Mouse (Mus musculus): ENCODE measurements around the gene AI661453. TPM values are rescaled to one million over a fixed set of nuclear protein-coding genes. Genes with fewer than 3 reads are reported as not detected.

The AI661453 gene
- total and polyA plus RNA-seq, 3 experiments = not detected

DNA sequence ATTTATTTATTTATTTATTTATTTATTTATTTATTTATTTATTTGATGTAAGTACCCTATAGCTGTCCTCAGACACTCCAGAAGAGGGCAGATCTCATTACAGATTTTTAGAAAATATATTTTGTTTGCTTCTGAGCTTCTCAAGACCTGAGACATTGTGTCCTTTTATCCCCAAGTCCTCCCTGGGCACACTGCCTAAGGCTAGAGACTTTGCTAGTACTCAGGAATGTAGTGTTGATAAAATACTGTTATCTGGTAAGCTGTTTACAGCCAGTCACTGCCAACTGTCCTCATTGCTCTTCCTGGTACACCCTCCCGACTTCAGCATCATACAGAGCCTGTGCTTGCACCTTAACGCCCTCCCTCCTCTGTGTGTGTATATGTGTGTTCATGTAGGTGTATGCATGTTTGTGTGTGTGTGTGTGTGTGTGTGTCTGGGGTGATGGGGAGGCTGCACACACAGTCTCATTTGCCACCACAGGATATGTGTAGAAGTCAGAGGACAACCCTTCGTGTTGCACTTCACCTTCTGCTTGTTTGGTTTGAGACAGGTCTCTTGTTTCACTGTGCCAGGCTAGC, 23.0 kb downstream of the AI661453 start:
- Histone ChIP-seq H3K79me2 (replicated peaks; ENCODE audit: control insufficient read depth, extremely low read depth, insufficient read depth, poor library complexity, severe bottlenecking) (no peaks in the 10 kb centered on the region), H3K9ac (ENCODE audit: insufficient read depth, low read depth) (no peak overlapping the region), H3K9me3 (replicated peaks; ENCODE audit: low read length) (no peaks in the 10 kb centered on the region), H3K4me1 (ENCODE audit: control insufficient read depth in 1 of 2, insufficient read depth in 2 of 2) (peaks cover 18 to 46% of the 10 kb centered on the region in 2 experiments), H3K36me3 (replicated peaks in 1 of 2; ENCODE audit: control insufficient read depth in 1 of 2, insufficient read depth in 1 of 2, low read length in 1 of 2) (no peaks in the 10 kb centered on the region), H3K27me3 (replicated peaks) (no peaks in the 10 kb centered on the region), H3K4me2 (ENCODE audit: insufficient read depth, low read depth, poor library complexity, severe bottlenecking) (no peak overlapping the region), H3K27ac (ENCODE audit: insufficient read depth, low read depth) (no peak overlapping the region), H3K4me3 (replicated peaks in 1 of 3; ENCODE audit: low read depth in 2 of 3, low read length in 2 of 3, poor library complexity in 1 of 3) (no peak overlapping the region)
- no peak for DNase-seq (ENCODE audit: extremely low read depth)
- no peak for TF ChIP-seq HCFC1 (IDR thresholded peaks at IDR 0.05; ENCODE audit: low read depth, low read length)
- TF ChIP-seq CTCF (conservative IDR thresholded peaks at IDR 0.05 in 1 of 2, IDR thresholded peaks at IDR 0.05 in 1 of 2; ENCODE audit: low read depth in 2 of 2, low read length in 2 of 2) = no peak
- no peak for TF ChIP-seq NELFE (IDR thresholded peaks at IDR 0.05; ENCODE audit: low read depth, low read length)
- TF ChIP-seq USF2 (conservative IDR thresholded peaks at IDR 0.05; ENCODE audit: low read depth, low read length) = no peak
- no peak for TF ChIP-seq UBTF (IDR thresholded peaks at IDR 0.05; ENCODE audit: low read depth, low read length)
- in situ Hi-C loops (cut with MboI; ENCODE audit: low pct_ligation_motif_present, low pct_unique_long_range_greater_than_20kb, low sequenced_read_pairs) = no loop called here
- dilution Hi-C loops (cut with MboI; ENCODE audit: extremely low pct_ligation_motif_present, extremely low pct_unique_long_range_greater_than_20kb, low sequenced_read_pairs) = no loop called here

DNA sequence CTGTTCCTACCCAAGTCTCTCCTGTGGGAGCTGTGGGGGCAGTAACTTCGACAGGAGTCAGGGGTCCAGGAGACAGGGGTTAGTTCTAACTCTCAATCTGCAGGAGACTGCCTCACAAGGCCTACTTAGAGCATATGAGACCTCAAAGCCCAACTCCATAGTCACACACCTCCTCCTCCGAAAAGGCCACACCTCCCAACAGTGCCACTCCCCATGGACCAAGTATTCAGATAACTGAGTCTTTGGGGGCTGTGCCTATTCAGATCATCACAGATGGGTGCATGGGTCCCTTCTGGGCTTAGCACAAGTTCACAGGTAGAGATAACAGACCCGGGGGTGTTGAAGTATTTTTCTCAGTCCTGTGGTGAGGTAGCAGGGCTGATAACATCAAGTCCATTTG, 25.3 kb downstream of the AI661453 start:
- in situ Hi-C loops (cut with MboI; ENCODE audit: low pct_ligation_motif_present, low pct_unique_long_range_greater_than_20kb, low sequenced_read_pairs) = no loop called here

DNA sequence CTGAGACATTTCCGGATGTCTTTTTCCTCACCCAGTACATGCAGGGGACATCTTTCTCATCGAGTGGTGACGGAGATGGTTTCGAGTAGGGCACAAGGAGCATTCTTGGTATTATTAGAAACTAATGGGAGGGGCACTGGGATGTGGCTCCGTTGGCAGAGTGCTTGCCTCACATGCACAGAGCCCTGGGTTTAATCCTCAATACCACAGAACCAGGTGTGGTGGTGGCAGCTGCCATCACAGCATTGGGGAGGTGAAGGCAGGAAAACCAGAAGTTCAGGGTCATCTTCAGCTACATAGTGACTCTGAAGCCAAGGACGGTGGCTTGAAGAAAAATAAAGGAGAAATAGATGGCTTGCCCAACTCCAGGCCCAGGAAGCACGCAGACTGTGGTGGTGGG, 25.8 kb downstream of the AI661453 start:
- Histone ChIP-seq H3K36me3 (replicated peaks in 1 of 2; ENCODE audit: control insufficient read depth in 1 of 2, insufficient read depth in 1 of 2, low read length in 1 of 2) (no peaks in the 10 kb centered on the region), H3K9me3 (replicated peaks; ENCODE audit: low read length) (no peaks in the 10 kb centered on the region), H3K4me1 (ENCODE audit: control insufficient read depth in 1 of 2, insufficient read depth in 2 of 2) (peaks cover 14 to 49% of the 10 kb centered on the region in 2 experiments), H3K27ac (ENCODE audit: insufficient read depth, low read depth) (no peak overlapping the region), H3K4me3 (replicated peaks in 1 of 3; ENCODE audit: low read depth in 2 of 3, low read length in 2 of 3, poor library complexity in 1 of 3) (no peak overlapping the region), H3K9ac (ENCODE audit: insufficient read depth, low read depth) (no peak overlapping the region), H3K4me2 (ENCODE audit: insufficient read depth, low read depth, poor library complexity, severe bottlenecking) (no peak overlapping the region), H3K79me2 (replicated peaks; ENCODE audit: control insufficient read depth, extremely low read depth, insufficient read depth, poor library complexity, severe bottlenecking) (no peaks in the 10 kb centered on the region), H3K27me3 (replicated peaks) (peaks cover 7% of the 10 kb centered on the region)
- dilution Hi-C loops (cut with MboI; ENCODE audit: extremely low pct_ligation_motif_present, extremely low pct_unique_long_range_greater_than_20kb, low sequenced_read_pairs) = no loop called here
- no peak for DNase-seq (ENCODE audit: extremely low read depth)
- TF ChIP-seq ZC3H11A (IDR thresholded peaks at IDR 0.05; ENCODE audit: low read depth, low read length) (no peak), CTCF (conservative IDR thresholded peaks at IDR 0.05 in 1 of 2, IDR thresholded peaks at IDR 0.05 in 1 of 2; ENCODE audit: low read depth in 2 of 2, low read length in 2 of 2) (no peak), RCOR1 (conservative IDR thresholded peaks at IDR 0.05; ENCODE audit: low read depth, low read length) (no peak), MEF2A (IDR thresholded peaks at IDR 0.05; ENCODE audit: borderline replicate concordance, low read depth, low read length) (no peak), CHD2 (IDR thresholded peaks at IDR 0.05; ENCODE audit: low read length) (no peak), RAD21 (IDR thresholded peaks at IDR 0.05; ENCODE audit: low read depth, low read length) (no peak), POLR2AphosphoS2 (IDR thresholded peaks at IDR 0.05; ENCODE audit: low read depth, low read length) (no peak), IRF4 (IDR thresholded peaks at IDR 0.05; ENCODE audit: low read depth, low read length) (no peak), KAT2A (IDR thresholded peaks at IDR 0.05; ENCODE audit: insufficient replicate concordance, low read length) (no peak)
- in situ Hi-C loops (cut with MboI; ENCODE audit: low pct_ligation_motif_present, low pct_unique_long_range_greater_than_20kb, low sequenced_read_pairs) = no loop called here

More for the DNA sequence above, 25.3 kb downstream of the AI661453 start:
- Histone ChIP-seq H3K4me3 (replicated peaks in 1 of 3; ENCODE audit: low read depth in 2 of 3, low read length in 2 of 3, poor library complexity in 1 of 3) (no peak overlapping the region), H3K36me3 (replicated peaks in 1 of 2; ENCODE audit: control insufficient read depth in 1 of 2, insufficient read depth in 1 of 2, low read length in 1 of 2) (no peaks in the 10 kb centered on the region), H3K27me3 (replicated peaks) (peaks cover 2% of the 10 kb centered on the region), H3K4me1 (ENCODE audit: control insufficient read depth in 1 of 2, insufficient read depth in 2 of 2) (peaks cover 15 to 49% of the 10 kb centered on the region in 2 experiments), H3K9ac (ENCODE audit: insufficient read depth, low read depth) (no peak overlapping the region), H3K79me2 (replicated peaks; ENCODE audit: control insufficient read depth, extremely low read depth, insufficient read depth, poor library complexity, severe bottlenecking) (no peaks in the 10 kb centered on the region), H3K4me2 (ENCODE audit: insufficient read depth, low read depth, poor library complexity, severe bottlenecking) (no peak overlapping the region), H3K9me3 (replicated peaks; ENCODE audit: low read length) (no peaks in the 10 kb centered on the region), H3K27ac (ENCODE audit: insufficient read depth, low read depth) (no peak overlapping the region)
- TF ChIP-seq NRF1 (IDR thresholded peaks at IDR 0.05; ENCODE audit: low read depth, low read length) = no peak
- TF ChIP-seq MXI1 (IDR thresholded peaks at IDR 0.05; ENCODE audit: low read depth, low read length) = no peak
- TF ChIP-seq ZC3H11A (IDR thresholded peaks at IDR 0.05; ENCODE audit: low read depth, low read length) = no peak
- TF ChIP-seq EP300 (IDR thresholded peaks at IDR 0.05; ENCODE audit: low read length) = no peak
- TF ChIP-seq IRF4 (IDR thresholded peaks at IDR 0.05; ENCODE audit: low read depth, low read length) = no peak
- TF ChIP-seq RCOR1 (conservative IDR thresholded peaks at IDR 0.05; ENCODE audit: low read depth, low read length) = no peak
- TF ChIP-seq E2F4 (IDR thresholded peaks at IDR 0.05; ENCODE audit: insufficient replicate concordance, low read depth, low read length) = no peak
- TF ChIP-seq USF2 (conservative IDR thresholded peaks at IDR 0.05; ENCODE audit: low read depth, low read length) = no peak
- no peak for TF ChIP-seq MYC (IDR thresholded peaks at IDR 0.05; ENCODE audit: low read depth, low read length)
- TF ChIP-seq ETS1 (conservative IDR thresholded peaks at IDR 0.05; ENCODE audit: low read depth, low read length) = no peak
- no peak for TF ChIP-seq USF1 (IDR thresholded peaks at IDR 0.05; ENCODE audit: low read depth, low read length)
- TF ChIP-seq POLR2A (IDR thresholded peaks at IDR 0.05; ENCODE audit: low read depth, low read length) = no peak
- no peak for TF ChIP-seq NELFE (IDR thresholded peaks at IDR 0.05; ENCODE audit: low read depth, low read length)
- TF ChIP-seq RAD21 (IDR thresholded peaks at IDR 0.05; ENCODE audit: low read depth, low read length) = no peak
- TF ChIP-seq MEF2A (IDR thresholded peaks at IDR 0.05; ENCODE audit: borderline replicate concordance, low read depth, low read length) = no peak
- TF ChIP-seq SIN3A (IDR thresholded peaks at IDR 0.05; ENCODE audit: low read length) = no peak
- no peak for TF ChIP-seq MAFK (IDR thresholded peaks at IDR 0.05; ENCODE audit: insufficient replicate concordance, low read length)
- TF ChIP-seq ELF1 (IDR thresholded peaks at IDR 0.05; ENCODE audit: low read depth, low read length) = no peak
- no peak for TF ChIP-seq GABPA (IDR thresholded peaks at IDR 0.05; ENCODE audit: insufficient replicate concordance, low read depth, low read length)
- dilution Hi-C loops (cut with MboI; ENCODE audit: extremely low pct_ligation_motif_present, extremely low pct_unique_long_range_greater_than_20kb, low sequenced_read_pairs) = no loop called here
- no peak for DNase-seq (ENCODE audit: extremely low read depth)

All from CH12.LX (cell line).